Mouse (Mus musculus): ENCODE results near the gene Ggt5.

DNA sequence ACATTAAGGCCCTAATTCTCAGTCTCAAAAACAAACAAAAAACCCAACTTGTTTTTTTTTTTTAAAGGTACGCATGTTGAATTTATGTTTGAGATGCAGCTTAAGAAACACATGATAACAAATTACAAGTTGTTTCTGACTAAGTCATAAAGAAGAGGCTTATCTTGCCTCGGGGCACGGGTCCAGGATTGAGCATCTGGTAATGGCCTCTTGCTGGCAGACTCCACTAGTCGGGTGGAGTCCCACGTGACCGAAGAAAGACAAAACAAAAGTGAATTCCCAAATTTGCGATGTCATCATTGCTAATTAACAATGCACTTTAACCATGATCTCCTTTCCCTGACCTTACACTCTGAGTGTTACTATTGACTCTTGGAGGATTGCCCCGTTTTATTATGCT is 6.8 kb downstream of the Ggt5 start:
- no peak for TF ChIP-seq CTCF (IDR thresholded peaks at IDR 0.05; ENCODE audit: extremely low read depth, insufficient read depth, low read length)
- TF ChIP-seq POLR2A (IDR thresholded peaks at IDR 0.05; ENCODE audit: extremely low read depth, insufficient read depth, low read length): no peak

Measured in cortical plate, adult 2 months (tissue).